Mouse (Mus musculus): Measurements from ENCODE around the gene Adcy6. TPM values are rescaled to one million over a fixed set of nuclear protein-coding genes. Genes with fewer than 3 reads are reported as not detected.

The Adcy6 gene
- polyA plus RNA-seq, 1 experiment, result 1.6 TPM

GRCm38 (mm10) chr15:98617176-98617537 lies 7.3 kb upstream of the Adcy6 start:
- no peak for TF ChIP-seq TAL1 (IDR thresholded peaks at IDR 0.05; ENCODE audit: low read length)
- no peak for TF ChIP-seq GATA1 (IDR thresholded peaks at IDR 0.05; ENCODE audit: low read length)
- Histone ChIP-seq H3K9me3 (ENCODE audit: control insufficient read depth, low read length) (peaks cover 5% of the 10 kb centered on the region; the same call in 1 of the 2 replicates), H3K27me3 (ENCODE audit: control insufficient read depth) (peaks cover 53% of the 10 kb centered on the region), H3K36me3 (ENCODE audit: control insufficient read depth) (no peaks in the 10 kb centered on the region; the same call in 1 of the 2 replicates), H3K4me1 (ENCODE audit: control insufficient read depth) (peaks cover 12% of the 10 kb centered on the region), H3K4me3 (replicated peaks) (no peak overlapping the region)

GRCm38 (mm10) chr15:98616362-98617175 lies 6.7 kb upstream of the Adcy6 start:
- peaks cover 47% of the 10 kb centered on the region for H3K27me3 ChIP-seq (ENCODE audit: control insufficient read depth)
- TF ChIP-seq GATA1 (IDR thresholded peaks at IDR 0.05; ENCODE audit: low read length) (no peak), TAL1 (IDR thresholded peaks at IDR 0.05; ENCODE audit: low read length) (no peak)
- H3K9me3 ChIP-seq (ENCODE audit: control insufficient read depth, low read length), result peaks cover 7% of the 10 kb centered on the region; the same call in 1 of the 2 replicates
- H3K4me3 ChIP-seq (replicated peaks), result no peak overlapping the region
- H3K4me1 ChIP-seq (ENCODE audit: control insufficient read depth), result peaks cover 12% of the 10 kb centered on the region
- H3K36me3 ChIP-seq (ENCODE audit: control insufficient read depth), result no peaks in the 10 kb centered on the region; the same call in 1 of the 2 replicates

- H3K36me3 ChIP-seq (ENCODE audit: control insufficient read depth), result no peaks in the 10 kb centered on the region; the same call in 1 of the 2 replicates
- TF ChIP-seq GATA1 (IDR thresholded peaks at IDR 0.05; ENCODE audit: low read length), result no peak
- TF ChIP-seq TAL1 (IDR thresholded peaks at IDR 0.05; ENCODE audit: low read length), result no peak
- peaks cover 42% of the 10 kb centered on the region for H3K27me3 ChIP-seq (ENCODE audit: control insufficient read depth)
- peaks cover 15% of the 10 kb centered on the region for H3K4me1 ChIP-seq (ENCODE audit: control insufficient read depth)
- H3K4me3 ChIP-seq (replicated peaks), result no peak overlapping the region
- peaks cover 7% of the 10 kb centered on the region; the same call in 1 of the 2 replicates for H3K9me3 ChIP-seq (ENCODE audit: control insufficient read depth, low read length)
Measured at GRCm38 (mm10) chr15:98615751-98616150, 5.9 kb upstream of the Adcy6 start.

- H3K27me3 ChIP-seq (ENCODE audit: control insufficient read depth), result peaks cover 41% of the 10 kb centered on the region
- H3K4me3 ChIP-seq (replicated peaks), result no peak overlapping the region
- H3K4me1 ChIP-seq (ENCODE audit: control insufficient read depth), result peaks cover 23% of the 10 kb centered on the region
- no peaks in the 10 kb centered on the region; the same call in 1 of the 2 replicates for H3K36me3 ChIP-seq (ENCODE audit: control insufficient read depth)
- H3K9me3 ChIP-seq (ENCODE audit: control insufficient read depth, low read length), result peaks cover 7% of the 10 kb centered on the region; the same call in 1 of the 2 replicates
- TF ChIP-seq TAL1 (IDR thresholded peaks at IDR 0.05; ENCODE audit: low read length), result no peak
- no peak for TF ChIP-seq GATA1 (IDR thresholded peaks at IDR 0.05; ENCODE audit: low read length)
Measured at GRCm38 (mm10) chr15:98614971-98615370, 5.1 kb upstream of the Adcy6 start.

GRCm38 (mm10) chr15:98614551-98614950 lies 4.7 kb upstream of the Adcy6 start:
- TF ChIP-seq TAL1 (IDR thresholded peaks at IDR 0.05; ENCODE audit: low read length) (no peak), GATA1 (IDR thresholded peaks at IDR 0.05; ENCODE audit: low read length) (no peak)
- Histone ChIP-seq H3K27me3 (ENCODE audit: control insufficient read depth) (peaks cover 42% of the 10 kb centered on the region), H3K9me3 (ENCODE audit: control insufficient read depth, low read length) (peaks cover 7% of the 10 kb centered on the region; the same call in 1 of the 2 replicates), H3K4me1 (ENCODE audit: control insufficient read depth) (peaks cover 27% of the 10 kb centered on the region), H3K4me3 (replicated peaks) (no peak overlapping the region), H3K36me3 (ENCODE audit: control insufficient read depth) (no peaks in the 10 kb centered on the region; the same call in 1 of the 2 replicates)

- Histone ChIP-seq H3K36me3 (ENCODE audit: control insufficient read depth) (peaks cover 3% of the 10 kb centered on the region; the same call in 1 of the 2 replicates), H3K9me3 (ENCODE audit: control insufficient read depth, low read length) (peaks cover 5% of the 10 kb centered on the region; the same call in 1 of the 2 replicates), H3K4me1 (ENCODE audit: control insufficient read depth) (peaks cover 43% of the 10 kb centered on the region), H3K27me3 (ENCODE audit: control insufficient read depth) (peaks cover 20% of the 10 kb centered on the region), H3K4me3 (replicated peaks) (no peak overlapping the region)
- TF ChIP-seq GATA1 (IDR thresholded peaks at IDR 0.05; ENCODE audit: low read length) (no peak), TAL1 (IDR thresholded peaks at IDR 0.05; ENCODE audit: low read length) (no peak)
Measured at GRCm38 (mm10) chr15:98612229-98612628, 2.4 kb upstream of the Adcy6 start.

- peaks cover 13% of the 10 kb centered on the region for H3K27me3 ChIP-seq (ENCODE audit: control insufficient read depth)
- TF ChIP-seq GATA1 (IDR thresholded peaks at IDR 0.05; ENCODE audit: low read length) (no peak), TAL1 (IDR thresholded peaks at IDR 0.05; ENCODE audit: low read length) (no peak)
- peak overlapping the region; percentile 86 for H3K4me3 ChIP-seq (replicated peaks)
- H3K9me3 ChIP-seq (ENCODE audit: control insufficient read depth, low read length), result peaks cover 5% of the 10 kb centered on the region; the same call in 1 of the 2 replicates
- H3K36me3 ChIP-seq (ENCODE audit: control insufficient read depth), result peaks cover 17% of the 10 kb centered on the region
- H3K4me1 ChIP-seq (ENCODE audit: control insufficient read depth), result peaks cover 55% of the 10 kb centered on the region
Measured at GRCm38 (mm10) chr15:98610131-98610633, 306 bp upstream of the Adcy6 start.

GRCm38 (mm10) chr15:98608784-98609250 lies 1.1 kb downstream of the Adcy6 start:
- Histone ChIP-seq H3K9me3 (ENCODE audit: control insufficient read depth, low read length) (peaks cover 11% of the 10 kb centered on the region), H3K4me1 (ENCODE audit: control insufficient read depth) (peaks cover 69% of the 10 kb centered on the region), H3K27me3 (ENCODE audit: control insufficient read depth) (peaks cover 13% of the 10 kb centered on the region), H3K4me3 (replicated peaks) (peak overlapping the region; percentile 86), H3K36me3 (ENCODE audit: control insufficient read depth) (peaks cover 31% of the 10 kb centered on the region)
- TF ChIP-seq TAL1 (IDR thresholded peaks at IDR 0.05; ENCODE audit: low read length), result no peak
- TF ChIP-seq GATA1 (IDR thresholded peaks at IDR 0.05; ENCODE audit: low read length), result no peak
